Mouse (Mus musculus) C2C12 (cell line): ENCODE measurements around the gene Arl4a.

Source experiments
- CEBPB ChIP-seq: IDR thresholded peaks from one replicate; pipeline ENCODE4 v1.6.1; 2011; ENCODE audit warnings: low read depth, mild to moderate bottlenecking, control low read depth, moderate library complexity
- CTCF ChIP-seq: IDR thresholded peaks from one replicate; pipeline ENCODE4 v1.5.1; 2011; ENCODE audit not compliant: control insufficient read depth, insufficient read depth, insufficient read length
- FOSL1 ChIP-seq: IDR thresholded peaks from one replicate; pipeline ENCODE4 v1.8.0; 2011; ENCODE audit warnings: mild to moderate bottlenecking, low read length; ENCODE audit not compliant: poor library complexity, insufficient read depth, severe bottlenecking
- MAX ChIP-seq: IDR thresholded peaks from one replicate; pipeline ENCODE4 v1.6.1; 2011; ENCODE audit warnings: mild to moderate bottlenecking, control low read depth
- MYOD1 ChIP-seq: IDR thresholded peaks from one replicate; pipeline ENCODE4 v1.6.1; 2011; ENCODE audit warnings: low read depth; ENCODE audit not compliant: control insufficient read depth, insufficient read length
- USF1 ChIP-seq: IDR thresholded peaks from one replicate; pipeline ENCODE4 v1.6.1; 2011; ENCODE audit warnings: low read depth, mild to moderate bottlenecking, control low read depth, moderate library complexity

DNA sequence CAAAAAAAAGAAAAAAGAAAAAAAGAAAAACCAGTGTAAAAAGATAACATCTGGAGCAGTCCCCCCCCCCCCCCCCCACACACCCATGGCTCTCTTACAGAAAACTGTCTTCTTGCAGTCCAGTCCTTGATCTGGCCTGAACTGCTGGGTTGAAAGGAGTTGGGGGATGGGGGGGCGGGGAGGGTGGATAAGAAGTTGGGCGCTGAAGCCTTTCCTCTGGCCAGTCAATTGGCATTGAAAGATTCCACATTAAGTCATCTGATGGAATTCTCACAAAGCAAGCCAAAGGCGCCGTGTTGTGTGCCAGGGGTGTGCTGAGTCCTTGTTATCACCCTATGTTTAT lies 39.0 kb downstream of the Arl4a start:
- TF ChIP-seq CTCF (no peak), USF1 (no peak), MAX (no peak), CEBPB (no peak), FOSL1 (no peak), MYOD1 (no peak)
